Mouse (Mus musculus) neutrophil, adult 83 days (primary cell): ENCODE data around the gene Mark3. TPM values are rescaled to one million over a fixed set of nuclear protein-coding genes. Genes with fewer than 3 reads are reported as not detected.

ENCODE experiments used
- total RNA-seq, 2 experiments: library from RNA; stranded (reverse); gene quantifications; one replicate each; pipeline ENCODE4 v1.2.4; 2023

The Mark3 gene
- total RNA-seq: 10 to 100 TPM; 51.1 to 56.3 TPM

GRCm38 (mm10) chr12:111574074-111574886 is at the start of gene Mark3:
Gene Mark3 (plus strand): TSS chr12:111574523.

GRCm38 (mm10) chr12:111537796-111538291 is 36.5 kb upstream of the Mark3 start, which contains the start of gene Eif5:
Gene Eif5 (plus strand): TSS chr12:111538016.

GRCm38 (mm10) chr12:111672176-111672575 is 97.9 kb downstream of the Mark3 start, which contains the start of gene Ckb:
Gene Ckb (minus strand): TSS chr12:111672338.

GRCm38 (mm10) chr12:111677882-111678669 is 103.8 kb downstream of the Mark3 start, which contains the start of gene Trmt61a:
Gene Trmt61a (plus strand): TSS chr12:111678105.

Other genes starting within 250 kb of the Mark3 start
- gene Cdc42bpb, start 196.8 kb upstream of the Mark3 start, total RNA-seq: 10 to 100 TPM; 13.3 to 16.7 TPM
- gene Lbhd2, start 167.7 kb upstream of the Mark3 start, total RNA-seq: not detected
- gene Exoc3l4, start 157.5 kb upstream of the Mark3 start, total RNA-seq: 1 to 10 TPM in 1 of 2 experiments, not detected in 1; 1.2 TPM
- gene Tnfaip2, start 132.1 kb upstream of the Mark3 start, total RNA-seq: 100 to 1,000 TPM; 263 to 283 TPM
- gene Gm266, start 88.7 kb upstream of the Mark3 start, total RNA-seq: under 1 TPM in 1 of 2 experiments, not detected in 1; 0.77 TPM
- 100 to 1,000 TPM; 644 to 669 TPM for gene Eif5, start 36.5 kb upstream of the Mark3 start, total RNA-seq
- gene Ckb, start 97.8 kb downstream of the Mark3 start, total RNA-seq: 1 to 10 TPM; 2.8 to 5.7 TPM
- 1 to 10 TPM; 3.0 to 4.1 TPM for gene Trmt61a, start 103.6 kb downstream of the Mark3 start, total RNA-seq
- gene Bag5, start 138.7 kb downstream of the Mark3 start, total RNA-seq: 1 to 10 TPM; 7.5 to 8.3 TPM
- 10 to 100 TPM; 16.6 to 17.1 TPM for gene Apopt1, start 138.7 kb downstream of the Mark3 start, total RNA-seq
- gene Klc1, start 184.3 kb downstream of the Mark3 start, total RNA-seq: 10 to 100 TPM; 55.4 to 62.0 TPM
- 1 to 10 TPM; 4.4 to 4.6 TPM for gene Xrcc3, start 239.3 kb downstream of the Mark3 start, total RNA-seq
- gene Zfyve21, start 239.6 kb downstream of the Mark3 start, total RNA-seq: 1 to 10 TPM; 3.3 to 4.7 TPM